ENCODE assay signal across 8 mouse cellular contexts in genomic region chr17:5057944-5058720, GRCm38 (mm10).
DNase-seq lines count a peak whose midpoint lies in the region; ATAC-seq and TF ChIP-seq lines count a peak whose summit lies in the region.

No protein-coding gene starts in this region.

- peaks cover 12 to 23% of the 10 kb centered on the region in 2 experiments for H3K4me1 ChIP-seq in MEL (ENCODE audit: control insufficient read depth in 1 of 2, insufficient read depth in 2 of 2, low read length in 2 of 2)
- H3K4me1 ChIP-seq in forebrain, embryonic 10.5 days, result peaks cover 71% of the 10 kb centered on the region

- intact Hi-C loops in heart, postnatal 10 days (cut with DNase I), result loop anchor here (5.0 kb wide), 2 partner anchors 49 to 129 kb away; no protein-coding TSS in a partner anchor

- no peak for TF ChIP-seq RAD21 in MEL (IDR thresholded peaks at IDR 0.05; ENCODE audit: low read depth, low read length)

- TF ChIP-seq EP300 in MEL (IDR thresholded peaks at IDR 0.05; ENCODE audit: low read depth in 1 of 2, low read length in 2 of 2), result peak; percentile 70 to 72; a peak in 2 of 4 replicates

- TF ChIP-seq POLR2A in MEL (IDR thresholded peaks at IDR 0.05; ENCODE audit: control insufficient read depth in 1 of 2, insufficient read depth in 1 of 2, low read depth in 1 of 2, low read length in 2 of 2, poor library complexity in 1 of 2), result no peak

- H3K36me3 ChIP-seq in MEL (ENCODE audit: control insufficient read depth in 1 of 2, insufficient read depth in 2 of 2, low read length in 2 of 2), result peaks cover 0 to 20% of the 10 kb centered on the region in 2 experiments; a peak in 2 of 4 replicates
- H3K36me3 ChIP-seq in forebrain, embryonic 10.5 days (replicated peaks), result peaks cover 21% of the 10 kb centered on the region

- H3K9me3 ChIP-seq in MEL (replicated peaks; ENCODE audit: insufficient read depth, low read length), result no peaks in the 10 kb centered on the region
- H3K9me3 ChIP-seq in forebrain, embryonic 10.5 days, result no peaks in the 10 kb centered on the region

- ATAC-seq in megakaryocyte progenitor cell, adult 5-6 weeks (replicated peaks; ENCODE audit: poor library complexity), result peak; percentile 67

- peak; percentile 79 for DNase-seq in MEL (ENCODE audit: low read depth, low spot score)
- DNase-seq in brain, adult 2 months (ENCODE audit: low read depth, low spot score), result peak; percentile 62
- DNase-seq in forebrain, embryonic 10.5 days (ENCODE audit: extremely low spot score, low spot score), result peak; percentile 58
- peak; percentile 76 for DNase-seq in heart, postnatal 10 days
- DNase-seq in kidney, postnatal 25 days, result peak; percentile 73 to 78
- peak; percentile 40 for DNase-seq in right cerebral cortex, postnatal 25 days
- no peak for DNase-seq in urinary bladder, adult 18-20 months (ENCODE audit: low spot score in 2 of 2)

- H3K27me3 ChIP-seq in MEL (ENCODE audit: control insufficient read depth in 1 of 2, insufficient read depth in 2 of 2, low read length in 2 of 2), result no peaks in the 10 kb centered on the region
- no peaks in the 10 kb centered on the region for H3K27me3 ChIP-seq in forebrain, embryonic 10.5 days (ENCODE audit: poor library complexity, severe bottlenecking)

- peaks cover 1% of the 10 kb centered on the region for H3K79me2 ChIP-seq in MEL (ENCODE audit: control insufficient read depth, insufficient read depth, low read length, poor library complexity)

- 8% methylated on average over 10 of the region's 10 CpGs for WGBS in forebrain, embryonic 10.5 days

- peak overlapping the region; percentile 11 to 29; a peak in 3 of 4 replicates for H3K4me3 ChIP-seq in MEL (ENCODE audit: control insufficient read depth in 1 of 2, insufficient read depth in 1 of 2, low read depth in 2 of 2, low read length in 2 of 2)
- H3K4me3 ChIP-seq in forebrain, embryonic 10.5 days, result no peak overlapping the region

- 0 out of 2 replicates have a peak overlapping the region, but pooled peaks have one; percentile 10 for H3K9ac ChIP-seq in MEL (ENCODE audit: control insufficient read depth, low read depth, low read length, poor library complexity, severe bottlenecking)

- no peak for TF ChIP-seq CTCF in MEL (IDR thresholded peaks at IDR 0.05 in 2 of 3, conservative IDR thresholded peaks at IDR 0.05 in 1 of 3; ENCODE audit: control insufficient read depth in 1 of 3, insufficient read depth in 1 of 3, low read depth in 2 of 3, low read length in 3 of 3, poor library complexity in 1 of 3, severe bottlenecking in 1 of 3)

- peak overlapping the region; percentile 44 for H3K27ac ChIP-seq in MEL (ENCODE audit: control insufficient read depth, low read depth, low read length)
- H3K27ac ChIP-seq in forebrain, embryonic 10.5 days, result no peak overlapping the region

TF ChIP-seq in MEL, 35 proteins besides CTCF, POLR2A, EP300 and RAD21:
- TF ChIP-seq USF1 (IDR thresholded peaks at IDR 0.05; ENCODE audit: low read depth, low read length), result no peak
- TF ChIP-seq GATA1 (IDR thresholded peaks at IDR 0.05; ENCODE audit: low read depth, low read length), result peak; percentile 84
- 0 out of 2 replicates have a peak, but pooled peaks have one; percentile 12 for TF ChIP-seq TBP (IDR thresholded peaks at IDR 0.05; ENCODE audit: low read depth, low read length)
- peak; percentile 33; the same call in 1 of the 2 replicates for TF ChIP-seq ETS1 (IDR thresholded peaks at IDR 0.05; ENCODE audit: low read depth, low read length)
- peak; percentile 63 for TF ChIP-seq TCF12 (IDR thresholded peaks at IDR 0.05; ENCODE audit: low read depth, low read length)
- peak; percentile 50 for TF ChIP-seq TAL1 (IDR thresholded peaks at IDR 0.05; ENCODE audit: low read length)
- TF ChIP-seq UBTF (IDR thresholded peaks at IDR 0.05; ENCODE audit: borderline replicate concordance, insufficient read depth, low read depth, low read length), result no peak
- no peak for TF ChIP-seq CHD2 (IDR thresholded peaks at IDR 0.05; ENCODE audit: low read length)
- peak; percentile 44; the same call in 1 of the 2 replicates for TF ChIP-seq ZNF384 (IDR thresholded peaks at IDR 0.05; ENCODE audit: low read depth, low read length)
- 0 out of 2 replicates have a peak, but pooled peaks have one; percentile 6 for TF ChIP-seq HCFC1 (IDR thresholded peaks at IDR 0.05; ENCODE audit: low read depth, low read length)
- peak; percentile 87 for TF ChIP-seq RCOR1 (IDR thresholded peaks at IDR 0.05; ENCODE audit: low read depth, low read length)
- TF ChIP-seq KAT2A (conservative IDR thresholded peaks at IDR 0.05; ENCODE audit: low read depth, low read length), result no peak
- peak; percentile 80 for TF ChIP-seq MXI1 (IDR thresholded peaks at IDR 0.05; ENCODE audit: low read depth, low read length)
- 0 out of 2 replicates have a peak, but pooled peaks have one; percentile 13 for TF ChIP-seq MYC (IDR thresholded peaks at IDR 0.05; ENCODE audit: low read depth, low read length)
- TF ChIP-seq SIN3A (IDR thresholded peaks at IDR 0.05; ENCODE audit: low read length), result peak; percentile 57
TF ChIP-seq in MEL: peak in this region for 11.

Comparison
In these comparisons a context has a peak if more than half of its experiments do, and no peak if none do; other contexts are left out.
1. DNase-seq: peak in MEL (single experiment), brain, adult 2 months (single experiment), forebrain, embryonic 10.5 days (single experiment), heart, postnatal 10 days (2 of 2), kidney, postnatal 25 days (2 of 2) and right cerebral cortex, postnatal 25 days (single experiment); none in urinary bladder, adult 18-20 months (0 of 2).